Mouse (Mus musculus) spleen, postnatal 36 days (tissue): Measurements from ENCODE around the gene Plscr1.

Source experiments
- DNase-seq, 2 experiments: peaks; one replicate each; pipeline ENCODE4 v3.0.0; 2022; ENCODE audit warnings: low spot score in 2 of 2, mixed read lengths in 1 of 2

Gene Plscr1

GRCm38 (mm10) chr9:92253585-92254321, 4.2 kb downstream of the Plscr1 start:
- no peak for DNase-seq

- DNase-seq = no peak
Measured at GRCm38 (mm10) chr9:92260481-92261159, 11.1 kb downstream of the Plscr1 start.

- no peak for DNase-seq
Measured at GRCm38 (mm10) chr9:92265719-92266118, 16.2 kb downstream of the Plscr1 start.

- no peak for DNase-seq
Measured at GRCm38 (mm10) chr9:92266558-92267171, 17.1 kb downstream of the Plscr1 start.

DNA sequence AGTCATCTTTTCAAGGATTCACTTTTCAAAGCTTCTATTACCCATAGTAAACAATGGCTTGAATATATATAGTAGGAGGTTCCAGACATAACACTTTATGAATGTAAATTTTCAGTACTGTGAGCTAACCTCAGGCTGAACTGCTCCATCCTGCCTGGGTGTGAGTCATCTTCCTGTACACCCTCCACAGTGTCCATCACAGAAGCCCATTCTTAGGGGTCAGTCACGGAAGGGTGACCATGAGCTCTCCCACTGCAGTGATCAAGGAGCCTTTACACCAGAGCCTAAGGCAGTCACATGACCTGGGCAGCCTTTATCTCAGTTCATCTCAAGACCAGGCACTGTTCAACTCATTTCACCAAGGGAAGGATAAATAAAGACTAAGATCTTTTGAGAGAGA, 18.2 kb downstream of the Plscr1 start:
- DNase-seq = no peak

DNA sequence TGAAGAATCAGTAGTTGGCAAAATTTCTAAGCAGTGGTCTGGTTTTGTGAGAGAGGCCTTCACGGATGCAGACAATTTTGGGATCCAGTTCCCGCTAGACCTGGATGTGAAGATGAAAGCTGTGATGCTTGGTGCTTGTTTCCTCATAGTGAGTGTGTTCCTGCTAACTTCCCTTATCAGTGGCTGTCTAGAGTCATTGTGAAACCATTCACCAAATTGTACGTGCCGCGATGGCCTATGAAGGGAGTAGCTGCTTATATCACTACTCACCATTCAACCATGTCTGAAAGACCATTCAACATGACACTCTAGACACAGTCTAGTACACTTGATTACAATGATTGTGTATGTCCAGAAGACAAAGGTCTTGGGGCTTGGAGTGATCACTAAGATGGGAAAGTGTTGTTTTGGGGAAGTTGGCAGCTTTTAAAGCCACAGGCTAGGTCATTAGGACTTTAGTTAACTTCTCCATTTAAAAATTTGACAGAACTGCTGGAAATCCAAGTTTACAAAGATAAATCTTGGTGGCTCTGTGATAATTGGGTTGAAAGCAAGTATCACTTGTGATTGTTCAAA, 20.4 kb downstream of the Plscr1 start:
- DNase-seq = no peak

DNA sequence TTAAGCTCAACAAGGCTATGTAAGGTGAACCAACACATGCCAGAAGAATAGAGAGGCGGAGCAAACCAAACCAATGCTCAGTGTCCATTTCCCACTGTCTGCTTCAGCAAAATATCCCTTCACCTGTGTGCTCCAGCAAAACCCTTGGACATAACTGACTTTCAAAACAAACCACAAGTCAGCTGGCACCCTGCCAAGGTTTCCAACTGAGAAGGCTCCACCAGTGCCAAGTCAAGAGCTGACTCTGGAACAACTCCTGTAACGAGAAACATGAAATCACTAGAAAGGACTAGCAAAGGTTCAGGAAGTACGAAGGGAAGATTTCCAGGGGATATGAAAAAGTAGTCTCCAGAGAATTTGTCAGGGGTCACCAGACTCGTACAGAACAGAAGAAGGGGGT, 21.4 kb downstream of the Plscr1 start:
- no peak for DNase-seq

GRCm38 (mm10) chr9:92272650-92273049, 23.1 kb downstream of the Plscr1 start:
- no peak for DNase-seq

DNA sequence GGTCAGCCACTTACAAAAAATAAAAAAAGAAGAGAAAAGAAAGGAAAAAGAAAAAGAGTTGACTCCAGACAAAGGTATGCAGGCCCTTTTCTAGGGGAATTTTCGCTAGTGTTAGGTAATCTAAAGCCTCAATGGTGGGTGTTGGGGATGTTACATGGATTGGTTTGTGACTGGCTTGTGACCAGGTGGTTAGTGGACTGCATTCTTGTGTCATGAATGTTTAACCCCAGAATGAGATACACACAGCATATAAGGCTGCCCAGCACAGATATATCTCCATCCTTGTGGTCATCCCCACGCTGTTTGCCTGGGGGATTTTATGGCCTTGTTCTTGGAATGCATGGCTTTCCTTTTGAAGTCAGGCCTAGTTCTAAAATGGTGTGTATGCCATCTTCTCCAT, 23.7 kb downstream of the Plscr1 start:
- no peak for DNase-seq

- DNase-seq = no peak
Measured at GRCm38 (mm10) chr9:92273956-92274762, 24.6 kb downstream of the Plscr1 start.

- DNase-seq = no peak
Measured at GRCm38 (mm10) chr9:92275486-92276207, 26.1 kb downstream of the Plscr1 start, which contains the start of gene Plscr2. Plscr2 (plus strand) TSS chr9:92275602.

DNA sequence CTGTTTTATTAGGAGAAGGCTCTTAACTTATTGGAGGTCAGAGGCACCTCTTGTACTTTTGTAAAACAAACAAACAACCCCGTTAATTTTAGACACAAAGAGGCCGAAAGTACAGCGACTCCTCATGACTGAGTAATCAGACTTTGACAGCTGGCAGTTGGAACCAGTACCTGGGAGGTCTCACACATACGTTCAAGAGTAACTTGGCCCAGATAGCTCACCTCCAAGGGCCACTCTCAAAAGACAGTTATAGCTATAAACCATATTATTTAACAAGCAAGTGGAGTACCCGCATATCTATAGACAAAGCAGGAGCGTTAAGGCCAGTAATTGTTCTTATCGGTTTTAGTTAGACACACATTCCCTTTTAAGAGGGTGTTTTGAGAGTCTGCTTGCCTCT, 26.8 kb downstream of the Plscr1 start:
- no peak for DNase-seq

- no peak for DNase-seq
Measured at GRCm38 (mm10) chr9:92280048-92280447, 30.5 kb downstream of the Plscr1 start.

DNA sequence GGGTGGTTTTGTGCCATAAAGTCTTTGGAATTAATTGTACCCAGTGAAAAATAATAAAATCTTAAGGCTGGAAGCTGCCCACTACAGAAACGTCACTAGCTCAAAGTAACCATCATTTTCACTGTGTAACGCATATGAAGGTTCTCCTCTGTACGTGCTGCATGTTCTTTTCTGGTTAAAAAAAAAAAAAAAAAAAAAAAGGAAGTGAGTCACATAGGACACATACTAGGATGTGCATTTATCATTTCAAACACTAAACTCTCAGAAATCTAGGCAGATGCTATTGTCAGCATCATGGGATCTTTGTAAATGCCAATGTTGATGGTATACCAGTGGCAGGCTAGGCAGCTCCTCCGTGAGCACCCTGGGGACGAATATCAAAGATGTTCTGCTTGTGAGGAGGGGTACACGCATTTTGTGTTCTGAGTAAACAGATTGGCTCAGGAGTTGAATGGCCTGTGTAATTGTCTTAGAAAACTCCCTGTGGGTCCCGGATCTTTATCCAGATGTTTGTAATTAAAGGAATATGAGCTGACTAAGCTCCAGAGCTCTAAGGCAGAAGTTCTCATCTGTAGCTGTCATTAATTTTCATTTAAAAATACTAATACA, 33.1 kb downstream of the Plscr1 start:
- DNase-seq = no peak

DNA sequence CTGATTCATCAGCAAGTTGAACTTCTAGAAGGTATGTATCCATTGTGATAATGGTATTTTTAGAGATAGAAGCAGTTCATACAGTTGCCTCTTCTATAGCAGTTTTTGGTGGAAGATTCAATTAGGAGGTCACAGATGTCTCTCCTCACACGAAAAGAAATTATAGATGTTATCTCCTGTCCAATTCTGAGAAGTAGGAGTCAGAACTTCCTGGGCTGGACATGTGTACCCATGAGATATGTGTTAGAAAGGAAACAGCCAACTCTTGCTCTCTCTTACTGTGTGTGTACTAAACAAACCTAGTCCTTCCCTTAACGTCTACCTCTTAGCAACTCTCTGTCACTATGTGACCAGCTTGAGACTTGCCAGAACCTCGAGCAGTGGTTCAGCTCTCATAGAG, 40.1 kb downstream of the Plscr1 start:
- DNase-seq = no peak

GRCm38 (mm10) chr9:92292169-92292568, 42.6 kb downstream of the Plscr1 start:
- DNase-seq = no peak

DNA sequence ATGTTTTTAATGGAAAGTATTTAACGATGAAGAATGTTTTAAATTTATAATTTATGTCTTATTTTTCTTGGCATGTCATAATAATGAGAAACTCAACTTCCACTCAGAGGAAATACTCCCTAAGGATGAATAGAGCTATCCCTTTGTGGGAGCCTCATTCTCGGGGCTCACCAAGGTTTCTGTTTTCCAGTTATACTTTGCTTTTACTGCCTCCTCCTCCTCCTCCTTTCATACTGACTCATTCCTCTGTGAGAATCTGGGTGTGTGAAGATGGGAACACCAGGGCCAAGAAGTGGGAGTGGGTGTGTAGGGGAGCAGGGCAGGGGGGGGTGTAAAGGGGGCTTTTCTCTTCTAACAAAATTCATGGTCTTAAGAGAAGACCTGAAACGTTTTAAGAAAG, 43.4 kb downstream of the Plscr1 start:
- no peak for DNase-seq

DNA sequence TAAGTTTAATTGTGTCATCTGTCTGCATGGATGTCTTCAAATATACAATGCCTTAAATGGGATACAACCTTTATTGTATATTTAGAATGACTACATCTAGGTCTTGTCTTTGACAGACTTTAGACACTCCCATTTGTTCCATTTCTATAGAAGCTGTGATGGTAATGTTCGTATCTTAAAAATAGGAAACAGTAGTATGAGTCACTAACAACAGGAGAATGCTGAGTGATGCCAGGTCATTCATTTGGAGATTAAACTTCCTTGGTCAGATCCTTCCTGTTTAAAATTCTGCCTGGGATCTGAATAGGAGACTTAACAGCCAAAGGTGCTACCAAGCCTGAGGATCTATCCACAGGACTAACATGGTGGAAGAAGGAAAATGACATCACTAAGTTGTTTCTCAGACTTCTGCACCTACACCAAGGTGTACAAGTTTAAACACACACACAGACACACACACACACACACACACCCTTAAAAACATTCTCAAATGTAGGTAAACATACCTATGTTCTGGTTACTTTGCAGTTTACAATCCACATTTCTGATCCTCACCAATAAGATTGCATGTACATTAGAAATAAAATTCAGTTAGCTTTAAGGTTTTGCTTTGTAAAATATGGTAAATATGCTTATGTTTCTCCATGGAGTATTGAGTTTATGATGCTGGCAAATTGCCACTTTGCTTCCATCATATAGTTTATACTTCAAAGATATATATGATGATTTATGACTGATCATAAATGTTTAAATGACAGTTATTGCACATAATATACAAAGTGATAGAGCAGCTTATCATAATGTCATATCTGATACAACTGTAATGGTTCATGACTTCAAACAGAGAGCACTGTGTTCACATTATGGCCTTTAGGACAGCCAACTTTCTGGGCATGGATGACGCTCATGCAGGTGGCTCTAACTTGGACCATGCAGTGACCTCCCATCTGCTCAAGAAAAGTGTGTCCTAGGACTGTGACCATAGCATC, 44.3 kb downstream of the Plscr1 start:
- DNase-seq = no peak

DNA sequence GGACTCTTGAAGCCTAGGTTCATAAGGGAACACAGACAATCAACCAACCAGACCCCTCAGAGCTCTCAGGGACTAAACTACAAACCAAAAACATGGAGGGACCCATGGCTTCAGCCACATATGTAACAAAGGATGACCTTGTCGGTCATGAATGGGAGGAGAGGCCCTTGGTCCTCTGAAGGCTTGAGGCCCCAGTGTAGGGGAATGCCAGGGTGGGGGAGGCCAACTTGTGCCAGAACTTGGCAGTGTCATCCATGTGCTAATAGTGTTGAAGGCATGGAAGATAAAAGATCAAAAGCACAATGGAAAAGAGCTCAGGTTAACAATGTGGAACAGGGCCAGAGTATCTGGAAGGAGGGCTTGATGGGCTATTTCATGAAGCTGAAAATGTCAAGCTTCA, 48.7 kb downstream of the Plscr1 start:
- DNase-seq = no peak
